Mouse (Mus musculus) heart, postnatal 10 days (tissue): ENCODE measurements around the gene Frmpd4. TPM values are rescaled to one million over a fixed set of nuclear protein-coding genes. Genes with fewer than 3 reads are reported as not detected.
A peak's percentile ranks its signal among the peaks of the same experiment; 100 is the strongest.

Source experiments
- DNase-seq, 2 experiments: peaks; one replicate each; pipeline ENCODE4 v3.0.0; 2021
- intact Hi-C: fragments of 180-260 bp; cut with DNase I; formaldehyde crosslinking; loops from one replicate; pipeline ENCODE4 v1.15.1; 2025
- total RNA-seq, 2 experiments: library from RNA; stranded (reverse); gene quantifications; 2 replicates each; pipeline ENCODE4 v1.2.3; 2021

Frmpd4 gene
- under 1 TPM in 1 of 2 experiments, not detected in 1; 0.05 TPM for total RNA-seq

- no peak for DNase-seq
- intact Hi-C loops: no loop called here
These were observed at the start of gene Frmpd4 for GRCm38 (mm10) chrX:168577131-168577530. TSS of gene Frmpd4 (minus strand) at chrX:168577231.

- intact Hi-C loops: no loop called here
- DNase-seq: no peak
These were observed 18.2 kb upstream of the Frmpd4 start for GRCm38 (mm10) chrX:168595193-168595592.

GRCm38 (mm10) chrX:168584303-168584702 lies 7.3 kb upstream of the Frmpd4 start:
- peak in 1 of 2 experiments; percentile 1 for DNase-seq
- intact Hi-C loops: loop anchor here (10.0 kb wide), 1 partner anchor 350 kb away; no protein-coding TSS in a partner anchor

DNA sequence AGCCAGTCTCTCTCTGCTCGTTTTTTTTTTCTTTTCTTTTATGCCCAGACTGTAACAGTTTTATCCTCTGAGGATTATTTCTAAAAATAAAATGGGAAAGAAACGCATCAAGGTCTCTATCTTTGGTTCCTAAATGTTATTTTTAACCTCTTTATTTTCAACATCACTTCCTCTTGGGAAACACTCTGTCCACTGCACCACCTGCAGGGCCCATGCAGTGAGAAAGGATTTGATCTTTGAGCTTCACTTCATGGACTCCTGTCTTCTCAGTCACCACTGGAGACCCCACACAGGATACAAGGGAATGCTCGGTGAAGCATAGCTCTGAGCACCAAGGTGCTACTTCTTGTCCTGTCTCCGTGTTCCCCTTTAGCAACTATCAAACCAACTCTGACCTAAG lies 5.2 kb downstream of the Frmpd4 start:
- intact Hi-C loops: no loop called here
- no peak for DNase-seq

- DNase-seq: no peak
- intact Hi-C loops: no loop called here
These were observed 7.8 kb downstream of the Frmpd4 start for GRCm38 (mm10) chrX:168569231-168569630.

DNA sequence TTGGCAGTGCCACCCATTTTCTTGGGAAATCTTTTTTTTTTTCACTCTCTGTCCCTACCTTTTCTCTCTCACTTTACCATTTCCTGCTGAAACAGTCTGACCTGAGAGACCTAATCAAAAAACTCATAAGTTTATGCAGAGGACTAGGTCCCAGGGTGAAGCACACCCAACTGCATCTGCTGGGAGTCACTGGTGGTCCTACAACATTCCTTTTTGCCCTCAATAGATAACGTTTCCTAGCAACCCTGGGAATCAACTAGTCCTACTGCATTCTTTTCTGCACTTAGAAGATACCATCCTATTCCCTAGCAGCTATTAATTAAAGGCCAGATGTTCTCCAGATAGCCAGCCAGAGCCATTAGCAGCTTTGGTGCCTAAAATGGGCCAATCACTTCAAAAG lies 71.8 kb downstream of the Frmpd4 start:
- no peak for DNase-seq
- intact Hi-C loops: no loop called here

DNA sequence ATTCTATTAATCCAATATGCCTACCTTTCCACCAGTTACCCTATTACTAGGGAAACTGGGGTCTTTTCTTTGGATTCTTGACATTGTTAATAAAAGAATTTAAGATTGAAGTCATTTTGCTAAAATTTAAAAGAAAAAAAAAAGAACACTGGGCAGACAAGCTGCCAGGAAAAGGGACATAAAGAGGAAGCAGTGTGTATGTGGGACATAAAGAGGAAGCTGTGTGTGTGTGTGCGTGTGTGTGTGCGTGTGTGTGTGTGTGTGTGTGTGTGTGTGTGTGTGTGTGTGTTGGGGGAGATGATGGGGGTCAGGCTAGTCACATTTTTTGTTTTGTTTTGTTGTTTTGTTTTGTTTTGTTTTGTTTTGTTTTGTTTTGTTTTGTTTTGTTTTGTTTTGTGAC lies 121.8 kb downstream of the Frmpd4 start:
- DNase-seq: no peak
- intact Hi-C loops: no loop called here

- intact Hi-C loops: no loop called here
These were observed 145.8 kb downstream of the Frmpd4 start for GRCm38 (mm10) chrX:168431206-168431605.

DNA sequence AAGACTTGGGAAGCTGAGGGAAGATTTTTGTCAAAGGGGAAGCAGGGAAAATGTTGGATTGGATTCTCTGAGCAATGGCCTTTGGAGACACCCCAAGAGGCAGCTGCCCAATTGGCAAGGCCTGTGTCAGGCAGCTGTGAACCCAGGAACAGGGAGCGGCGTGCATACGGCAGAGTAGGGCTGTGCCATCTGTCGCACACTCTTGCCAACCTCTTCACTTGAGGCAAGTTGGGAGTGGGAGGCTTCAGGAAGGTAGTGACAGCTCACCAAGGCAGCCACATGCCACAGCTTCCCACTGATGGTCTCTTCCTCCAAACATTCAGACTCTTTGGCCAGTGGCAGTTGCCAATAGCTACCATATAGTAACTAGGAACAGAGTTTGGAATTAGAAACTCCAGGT lies 147.2 kb downstream of the Frmpd4 start:
- DNase-seq: no peak
- intact Hi-C loops: no loop called here

More at GRCm38 (mm10) chrX:168431206-168431605, 145.8 kb downstream of the Frmpd4 start:
- peak in 1 of 2 experiments; percentile 1 for DNase-seq

DNA sequence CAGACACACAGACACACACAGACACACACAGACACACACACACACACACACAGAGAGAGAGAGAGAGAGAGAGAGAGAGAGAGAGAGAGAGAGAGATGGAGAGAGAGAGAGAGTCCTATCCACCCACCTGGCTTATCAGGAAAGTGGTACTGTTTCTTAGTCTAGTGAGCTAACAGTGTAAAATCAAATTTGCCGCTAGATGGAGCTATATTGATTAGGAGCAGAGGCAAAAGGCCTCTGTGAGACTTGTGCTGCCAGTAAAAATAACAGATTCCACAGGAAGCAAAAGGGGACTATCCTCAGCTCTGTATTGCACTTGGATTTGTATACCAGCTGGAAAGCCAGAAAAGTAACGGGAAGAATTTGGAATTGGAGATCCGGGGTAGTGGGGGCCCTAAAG lies 161.6 kb downstream of the Frmpd4 start:
- DNase-seq: peak; percentile 4 to 5
- intact Hi-C loops: loop anchor here (5.0 kb wide), 2 partner anchors 222 to 522 kb away; no protein-coding TSS in a partner anchor

- intact Hi-C loops: no loop called here
These were observed 173.5 kb downstream of the Frmpd4 start for GRCm38 (mm10) chrX:168403512-168403911.

GRCm38 (mm10) chrX:168350431-168350830 lies 226.6 kb downstream of the Frmpd4 start:
- intact Hi-C loops: no loop called here

More at GRCm38 (mm10) chrX:168403512-168403911, 173.5 kb downstream of the Frmpd4 start:
- no peak for DNase-seq

GRCm38 (mm10) chrX:168349320-168350225 lies 227.5 kb downstream of the Frmpd4 start:
- no peak for DNase-seq
- intact Hi-C loops: no loop called here

More at GRCm38 (mm10) chrX:168350431-168350830, 226.6 kb downstream of the Frmpd4 start:
- no peak for DNase-seq

- no peak for DNase-seq
- intact Hi-C loops: no loop called here
These were observed 238.8 kb downstream of the Frmpd4 start for GRCm38 (mm10) chrX:168338212-168338611.

GRCm38 (mm10) chrX:168325161-168325560 lies 251.9 kb downstream of the Frmpd4 start:
- intact Hi-C loops: no loop called here
- DNase-seq: no peak

DNA sequence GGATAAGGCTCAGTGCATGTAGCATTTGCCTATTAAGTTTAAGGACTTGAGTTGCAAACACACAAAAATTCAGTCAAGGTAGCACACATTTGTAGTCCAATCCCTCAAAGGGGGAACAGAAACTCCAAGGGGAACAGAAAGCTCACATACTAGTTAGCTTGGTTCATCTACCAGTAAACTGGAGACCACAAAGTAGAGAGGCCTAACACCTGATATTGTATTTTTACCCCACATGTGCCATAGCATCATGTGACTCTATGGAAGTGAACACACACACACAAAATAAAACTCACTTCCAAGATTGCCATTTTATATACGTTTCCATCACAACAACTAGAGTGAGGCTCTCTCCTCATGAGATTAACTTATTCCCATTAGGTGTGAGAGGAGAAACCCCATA lies 264.9 kb downstream of the Frmpd4 start:
- intact Hi-C loops: no loop called here
- no peak for DNase-seq

- intact Hi-C loops: no loop called here
- no peak for DNase-seq
These were observed 266.9 kb downstream of the Frmpd4 start for GRCm38 (mm10) chrX:168310143-168310542.

DNA sequence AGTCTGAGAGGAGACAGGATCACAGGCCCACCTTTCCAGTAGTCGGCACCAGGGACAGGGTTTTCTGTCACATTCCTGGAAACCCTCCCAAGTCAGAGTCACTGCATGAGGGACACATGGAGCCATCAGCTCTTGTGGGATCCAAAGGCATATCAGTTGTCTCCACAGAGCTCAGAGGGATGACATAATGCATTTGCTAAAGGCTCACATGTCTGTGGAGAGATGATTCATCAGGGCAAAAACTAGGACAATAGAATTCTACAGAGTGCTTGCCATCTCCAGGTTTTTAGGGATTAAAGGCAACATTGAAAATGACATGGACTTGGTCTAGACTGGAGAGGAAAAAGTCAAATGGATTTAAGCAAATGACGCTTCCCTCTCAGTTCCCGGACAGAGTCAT lies 284.5 kb downstream of the Frmpd4 start:
- intact Hi-C loops: no loop called here

GRCm38 (mm10) chrX:168207034-168207433 lies 370.0 kb downstream of the Frmpd4 start:
- intact Hi-C loops: no loop called here
- DNase-seq: no peak

More for the DNA sequence above, 284.5 kb downstream of the Frmpd4 start:
- DNase-seq: no peak

DNA sequence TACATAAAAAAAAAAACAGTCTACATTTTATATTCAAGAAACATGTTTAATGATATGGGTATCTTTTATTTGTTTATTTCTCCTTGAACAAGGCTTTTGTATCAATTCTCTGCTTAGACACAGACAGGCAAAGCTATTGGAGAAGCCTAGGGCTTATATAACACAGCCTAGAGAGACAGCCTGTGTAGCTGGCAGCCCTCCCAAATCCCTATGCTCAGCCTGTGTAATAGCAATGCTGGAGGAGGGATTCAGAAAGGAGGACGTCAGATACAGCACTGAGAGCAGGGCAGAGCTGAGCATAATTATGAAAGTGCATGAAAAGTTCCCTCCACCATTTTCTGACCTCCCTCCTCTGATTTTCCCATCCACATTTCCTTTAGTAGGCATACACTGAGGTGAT lies 385.1 kb downstream of the Frmpd4 start:
- intact Hi-C loops: no loop called here
- DNase-seq: peak in 1 of 2 experiments; percentile 0

GRCm38 (mm10) chrX:168189563-168189962 lies 387.5 kb downstream of the Frmpd4 start:
- intact Hi-C loops: loop anchor here (10.0 kb wide), 1 partner anchor 385 kb away; no protein-coding TSS in a partner anchor

DNA sequence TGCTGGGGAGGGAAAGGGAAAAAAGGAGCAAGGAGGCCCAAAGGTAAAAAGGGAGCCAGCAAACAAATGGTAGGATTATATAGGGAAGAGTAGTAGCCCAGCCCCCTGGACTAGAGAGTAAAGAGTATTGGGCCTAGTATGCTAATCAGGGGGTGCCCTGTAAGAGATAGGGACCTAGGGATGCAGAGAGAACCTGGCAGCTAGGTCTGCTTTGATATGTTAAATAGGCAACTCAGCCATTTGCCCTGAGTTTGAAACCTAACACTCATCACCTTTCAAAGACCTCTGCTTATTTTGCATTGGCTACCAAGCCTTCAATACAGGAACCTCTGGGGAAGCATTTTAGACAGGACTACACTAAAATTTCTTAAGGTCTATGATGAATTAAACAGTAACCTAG lies 414.0 kb downstream of the Frmpd4 start:
- intact Hi-C loops: no loop called here
- DNase-seq: no peak

More at GRCm38 (mm10) chrX:168189563-168189962, 387.5 kb downstream of the Frmpd4 start:
- no peak for DNase-seq
